Mouse (Mus musculus) CD4-positive helper T cell, adult 2 months (primary cell): ENCODE data around the gene Zscan29.

Source experiments
- DNase-seq: peaks from one replicate; pipeline ENCODE4 v3.0.0-alpha.2; 2012; ENCODE audit warnings: low read depth, missing footprints, low spot score

Zscan29 gene

GRCm38 (mm10) chr2:121170980-121171742, at the start of gene Zscan29:
Gene Zscan29 (minus strand): TSS chr2:121171125.
- peak; percentile 92 for DNase-seq

- DNase-seq, result no peak
Measured at GRCm38 (mm10) chr2:121219994-121220393, 49.1 kb upstream of the Zscan29 start.

DNA sequence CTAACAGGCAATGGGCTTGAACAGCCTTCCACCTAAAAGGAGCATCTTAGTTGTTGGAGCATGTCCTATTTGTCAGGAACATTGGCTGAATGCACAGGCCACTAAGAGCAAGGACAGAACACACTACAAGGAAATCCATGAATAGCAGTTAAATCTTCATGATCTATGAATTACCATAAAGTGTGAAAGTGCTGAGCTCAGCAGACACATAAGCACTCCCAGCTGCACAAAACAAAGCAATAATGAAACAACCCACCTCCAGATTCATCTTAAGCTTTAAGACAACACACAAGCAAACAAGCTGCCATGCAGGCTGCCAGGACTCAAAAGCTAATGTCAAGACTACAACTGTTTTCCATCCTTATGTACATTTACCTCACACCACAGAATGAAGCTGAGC, 48.3 kb upstream of the Zscan29 start:
- no peak for DNase-seq

GRCm38 (mm10) chr2:121214491-121214890, 43.6 kb upstream of the Zscan29 start:
- no peak for DNase-seq

DNA sequence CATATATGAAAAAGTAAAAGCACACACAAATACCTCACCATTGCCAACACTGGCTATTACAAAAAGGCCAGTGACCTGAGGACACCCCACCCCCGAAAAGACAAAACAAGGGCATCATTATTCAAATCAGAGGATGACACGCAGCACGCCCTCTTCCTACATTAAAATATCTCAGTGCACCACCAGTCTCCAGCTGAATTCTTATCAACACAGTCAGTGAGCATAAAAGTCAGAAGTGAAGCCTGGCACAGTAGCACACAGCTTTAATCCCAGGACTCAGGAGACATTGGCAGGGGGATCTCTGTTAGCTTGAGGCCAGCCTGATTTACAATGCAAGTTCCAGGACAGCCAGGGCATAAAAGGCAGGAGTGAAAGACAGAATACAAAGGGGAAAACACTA, 35.6 kb upstream of the Zscan29 start:
- no peak for DNase-seq

- DNase-seq, result no peak
Measured at GRCm38 (mm10) chr2:121204276-121204675, 33.4 kb upstream of the Zscan29 start.

DNA sequence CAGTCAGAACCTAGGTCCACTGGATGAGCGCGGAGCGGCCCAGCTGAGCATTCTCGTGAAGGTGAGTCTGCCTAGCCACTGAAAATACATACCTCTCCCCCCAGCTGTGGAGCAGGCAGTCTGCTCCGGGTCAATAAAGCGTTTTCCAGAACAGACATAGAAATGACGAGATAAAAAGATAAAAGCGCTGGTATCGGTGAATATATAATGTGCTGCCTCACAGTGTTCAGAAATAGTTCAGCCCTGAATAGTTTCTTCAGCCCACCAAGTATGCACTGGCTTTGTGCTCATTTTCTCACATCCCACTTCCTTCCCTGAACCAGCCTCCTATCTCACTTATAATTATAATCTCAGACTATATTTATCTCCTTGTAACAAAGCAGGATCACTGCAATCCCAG, 24.5 kb upstream of the Zscan29 start:
- no peak for DNase-seq

DNA sequence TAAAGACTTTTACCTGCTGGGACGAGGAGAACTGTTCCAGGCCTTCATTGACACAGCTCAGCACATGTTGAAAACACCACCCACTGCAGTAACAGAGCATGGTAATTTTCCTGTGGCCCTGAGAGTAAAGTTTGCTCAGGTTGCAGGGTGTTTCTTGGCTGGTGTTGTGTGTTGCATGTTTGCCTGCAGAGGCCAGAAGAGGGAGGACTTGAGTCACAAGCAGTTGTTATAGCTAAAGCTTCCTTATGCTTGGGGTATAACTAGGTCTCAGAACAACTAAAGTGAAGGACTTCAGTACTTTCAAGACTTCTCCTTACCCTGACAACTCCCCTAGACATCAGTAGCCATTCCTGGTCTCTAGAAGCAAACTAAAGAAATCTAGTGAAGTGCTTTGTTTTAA, 17.6 kb upstream of the Zscan29 start:
- DNase-seq, result no peak

GRCm38 (mm10) chr2:121184142-121184541, 13.2 kb upstream of the Zscan29 start:
- DNase-seq, result no peak

DNA sequence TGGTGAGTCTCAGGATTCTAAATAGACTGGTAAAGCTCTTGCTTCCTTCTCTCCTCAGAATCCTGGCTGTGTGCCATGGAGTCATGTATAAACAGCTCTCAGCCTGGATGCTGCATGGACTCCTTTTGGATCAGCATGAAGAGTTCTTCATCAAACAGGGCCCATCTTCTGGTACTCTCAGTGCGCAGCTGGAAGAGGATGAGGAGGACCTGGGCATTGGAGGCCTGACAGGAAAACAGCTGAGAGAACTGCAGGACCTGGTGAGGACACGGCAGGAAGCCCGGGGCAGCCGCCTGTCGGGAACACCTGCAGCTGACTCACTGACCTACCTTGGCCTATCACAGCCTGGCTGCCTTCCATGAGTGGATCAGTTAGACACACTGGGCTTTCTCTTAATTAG, 12.5 kb upstream of the Zscan29 start:
- DNase-seq, result no peak

- DNase-seq, result peak; percentile 10
Measured at GRCm38 (mm10) chr2:121178828-121179479, 8.0 kb upstream of the Zscan29 start.

- DNase-seq, result peak; percentile 63
Measured at GRCm38 (mm10) chr2:121170481-121170971, 399 bp downstream of the Zscan29 start, which contains the start of gene Tubgcp4. Gene Tubgcp4 (plus strand): TSS chr2:121170654.

GRCm38 (mm10) chr2:121169902-121170301, 1.0 kb downstream of the Zscan29 start:
- DNase-seq, result peak; percentile 49

DNA sequence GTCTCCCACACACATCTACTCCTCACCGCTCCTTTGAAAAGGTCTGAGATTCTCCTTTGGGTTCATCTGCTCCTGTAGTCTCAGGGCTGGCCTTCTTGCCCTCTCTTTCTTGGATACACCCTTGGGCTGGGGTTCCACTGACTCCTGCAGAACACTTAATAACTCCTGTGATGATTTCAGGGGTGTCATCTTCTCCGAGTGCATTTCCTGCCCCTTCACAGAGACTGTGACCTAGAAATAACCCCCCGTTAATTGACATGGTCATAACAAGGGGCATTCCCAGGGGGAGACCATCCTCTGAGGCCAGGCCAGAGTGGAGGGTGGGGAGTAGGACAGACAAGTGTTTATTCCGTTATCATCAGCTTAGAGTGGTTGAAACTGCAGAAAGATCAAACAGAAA, 1.8 kb downstream of the Zscan29 start:
- DNase-seq, result peak; percentile 11

- no peak for DNase-seq
Measured at GRCm38 (mm10) chr2:121153100-121153499, 17.8 kb downstream of the Zscan29 start.

DNA sequence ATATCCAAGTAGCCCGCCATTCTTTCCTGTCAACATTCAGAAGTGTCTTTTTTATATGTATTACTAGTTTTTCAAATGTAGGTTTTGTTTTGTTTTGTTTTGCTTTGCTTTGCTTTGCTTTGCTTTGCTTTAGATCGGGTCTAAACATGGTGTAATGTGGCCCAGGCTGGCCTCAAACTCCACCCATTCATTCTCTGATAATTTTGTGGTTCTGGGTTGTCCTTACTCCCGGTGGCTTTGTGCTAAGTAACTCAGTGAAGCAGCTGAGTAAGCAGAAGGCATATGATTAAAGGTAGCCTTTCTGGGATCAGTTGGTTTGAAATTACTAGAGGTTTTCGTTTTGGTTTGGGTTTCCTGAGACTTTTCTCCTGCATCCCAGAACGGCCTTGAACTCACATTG, 21.2 kb downstream of the Zscan29 start:
- DNase-seq, result no peak

DNA sequence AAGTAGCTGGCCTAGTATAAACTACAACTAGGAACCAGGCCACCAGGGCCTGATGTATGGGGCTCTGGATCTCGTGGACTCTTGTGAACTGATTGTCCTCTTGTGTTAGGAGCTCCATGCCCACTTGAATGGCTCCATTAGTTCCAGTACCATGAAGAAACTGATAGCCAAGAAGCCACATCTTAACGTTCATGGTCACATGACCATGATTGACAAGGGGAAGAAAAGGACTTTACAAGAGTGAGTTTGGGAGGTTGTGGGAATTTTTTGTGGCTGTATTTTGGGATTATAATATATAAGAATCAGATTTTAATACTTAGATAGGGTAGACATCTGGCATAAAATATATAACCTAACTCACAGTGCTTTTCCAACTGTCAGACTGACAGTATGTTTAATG, 28.5 kb downstream of the Zscan29 start:
- DNase-seq, result no peak

DNA sequence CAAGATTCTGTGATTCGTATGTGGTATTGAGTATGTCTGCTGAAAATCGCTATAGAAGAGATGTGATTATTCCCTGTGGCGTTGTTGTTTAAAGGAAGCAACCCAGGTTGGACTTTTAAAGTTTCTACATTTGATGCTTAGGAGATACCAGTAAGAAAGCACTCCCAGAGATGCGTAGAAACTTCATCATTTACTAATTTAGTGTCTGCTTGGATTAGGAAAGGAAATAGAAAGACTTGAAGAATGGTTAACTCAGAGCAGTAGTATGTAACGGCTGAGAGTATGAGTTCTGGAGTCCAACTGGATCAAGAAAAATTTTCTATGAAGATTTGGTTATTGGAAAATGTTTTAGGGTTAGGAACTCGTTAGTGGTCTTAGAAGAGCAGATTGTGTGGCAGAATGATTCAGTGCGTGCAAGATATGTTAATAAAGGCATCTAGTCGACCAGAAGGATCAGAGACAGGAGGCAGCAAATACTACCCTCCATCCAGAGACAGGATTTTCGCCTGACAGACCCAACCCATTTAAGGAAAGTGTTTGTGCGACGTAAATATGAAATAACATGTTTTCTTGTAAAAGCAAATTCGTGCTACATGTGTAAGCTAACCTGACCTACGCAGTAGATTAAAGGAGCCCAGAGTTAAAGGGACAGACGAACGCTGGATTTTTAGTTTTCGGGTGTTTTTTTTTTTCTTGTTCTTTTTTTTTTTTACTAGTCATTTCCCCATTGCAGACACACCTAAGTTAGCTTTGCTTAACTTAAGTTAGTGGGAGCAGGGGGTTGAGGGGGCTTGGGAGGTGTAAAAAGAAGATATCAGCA, 29.5 kb downstream of the Zscan29 start:
- peak; percentile 6 for DNase-seq

DNA sequence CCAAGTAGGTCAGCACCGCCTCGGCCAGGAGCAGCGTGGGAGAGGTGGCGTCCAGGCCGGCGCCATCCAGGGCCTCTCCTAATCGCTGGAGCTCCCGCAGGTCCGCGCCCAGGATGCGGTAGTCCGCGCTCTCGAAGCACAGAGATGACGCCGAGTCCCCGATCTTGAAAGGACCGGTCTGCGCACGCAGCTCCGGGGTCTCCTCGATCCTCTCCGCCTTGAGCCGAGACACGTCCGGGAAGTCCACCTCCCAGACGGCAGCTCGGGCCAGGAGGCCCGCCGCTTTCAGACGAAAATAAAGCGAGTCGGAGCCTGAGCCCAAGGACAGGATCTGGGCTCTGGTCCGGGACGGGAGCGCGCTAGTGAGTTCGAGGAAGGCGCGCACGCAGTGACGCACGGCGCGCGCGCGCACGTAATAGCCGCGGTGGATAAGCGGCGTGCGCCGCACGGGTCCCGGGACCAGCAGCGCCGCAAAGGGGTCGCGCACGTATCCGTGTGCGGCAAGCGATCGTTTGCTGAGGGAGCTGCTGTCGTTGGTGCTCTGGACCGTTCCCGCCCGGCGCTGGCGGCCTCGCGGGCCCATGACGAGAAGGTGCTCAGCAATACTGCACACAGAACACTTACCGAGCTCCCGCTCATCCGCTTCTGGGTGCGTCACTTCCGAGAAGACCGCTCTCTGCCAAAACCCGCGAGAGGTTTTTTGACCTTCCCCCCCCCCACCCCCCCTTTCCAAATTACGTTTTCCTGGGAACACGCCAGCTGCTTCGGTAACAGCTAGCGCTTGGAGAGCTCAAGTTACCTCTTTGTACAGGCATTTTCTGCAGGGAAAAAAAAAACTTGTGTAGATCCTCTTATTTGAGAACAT, 30.7 kb downstream of the Zscan29 start, which contains the start of the genes Adal and Lcmt2:
Gene Adal (plus strand): TSS at position 411 of the 865 bp plus-strand sequence.
Gene Lcmt2 (minus strand): TSS at position 636 of the 865 bp plus-strand sequence.
- DNase-seq, result peak; percentile 94

DNA sequence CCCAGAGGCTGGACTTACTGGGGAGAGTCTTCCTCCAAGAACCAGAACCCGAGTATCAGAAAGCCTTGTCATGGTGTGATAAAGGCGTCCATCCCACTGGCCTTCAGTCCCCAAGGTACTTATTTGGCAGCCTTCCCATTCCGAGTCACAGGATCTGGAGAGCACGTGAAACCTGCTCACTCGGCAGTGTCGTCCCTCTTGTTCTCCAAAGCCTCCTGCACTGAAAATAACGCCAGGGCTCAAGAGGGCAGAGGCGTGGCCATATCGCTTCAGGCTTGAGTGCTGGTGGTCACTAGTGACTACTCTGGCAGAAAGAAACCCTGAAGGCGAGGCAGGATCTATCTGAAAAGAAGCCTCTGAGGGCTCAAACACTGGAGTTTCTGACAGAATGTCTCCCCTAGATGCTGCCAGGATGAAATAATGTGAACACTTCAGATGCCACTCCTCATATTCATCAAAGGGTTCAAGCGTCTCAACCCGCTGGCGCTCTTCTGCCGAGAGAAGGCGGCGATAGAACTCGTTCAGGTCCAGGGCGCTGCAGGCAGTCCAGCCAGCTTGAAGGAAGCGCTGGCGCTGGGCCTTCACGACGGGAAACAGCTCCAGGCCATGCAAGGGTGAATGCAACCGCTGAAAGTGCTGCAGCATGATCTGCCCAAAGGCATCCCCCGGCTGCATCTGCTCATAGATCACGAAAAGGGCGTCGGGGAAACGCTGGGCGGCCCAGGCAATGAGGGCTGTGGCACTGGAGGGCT, 31.5 kb downstream of the Zscan29 start:
- no peak for DNase-seq
